13 mouse cellular contexts compared by ENCODE assay signal in genomic region chr4:137641556-137641955, GRCm38 (mm10). TPM values are rescaled to one million over a fixed set of nuclear protein-coding genes. Genes with fewer than 3 reads are reported as not detected.
DNase-seq lines count a peak whose midpoint lies in the region; ATAC-seq and TF ChIP-seq lines count a peak whose summit lies in the region.
"Had no signal": no experiment of that assay in that cellular context is flagged by ENCODE, and none has a peak within 500 bp of the region (broad histone marks: within the 10 kb centered on the region; RNA-seq: fewer than 3 reads in every experiment).

No protein-coding gene starts in this region.

- no peaks in the 10 kb centered on the region for H3K27me3 ChIP-seq in lung, postnatal 0 days (replicated peaks; ENCODE audit: insufficient read depth, low read length)
- no peaks in the 10 kb centered on the region for H3K27me3 ChIP-seq in intestine, embryonic 14.5 days (replicated peaks; ENCODE audit: control insufficient read depth, insufficient read depth, low read length)
- no peaks in the 10 kb centered on the region for H3K27me3 ChIP-seq in stomach, embryonic 16.5 days (ENCODE audit: control insufficient read depth, insufficient read depth, low read length)
- H3K27me3 ChIP-seq: CH12.LX; forebrain, embryonic 13.5 days; limb, embryonic 15.5 days had no signal

- H3K9ac ChIP-seq in lung, postnatal 0 days (replicated peaks; ENCODE audit: low read depth), result no peak overlapping the region
- H3K9ac ChIP-seq in intestine, embryonic 14.5 days (ENCODE audit: low read length), result no peak overlapping the region
- no peak overlapping the region for H3K9ac ChIP-seq in stomach, embryonic 16.5 days (ENCODE audit: low read length)
- H3K9ac ChIP-seq: forebrain, embryonic 13.5 days; limb, embryonic 15.5 days had no signal

- peaks cover 48% of the 10 kb centered on the region for H3K36me3 ChIP-seq in lung, postnatal 0 days (ENCODE audit: insufficient read depth, low read length)
- peaks cover 89% of the 10 kb centered on the region for H3K36me3 ChIP-seq in intestine, embryonic 14.5 days (ENCODE audit: control insufficient read depth, insufficient read depth, low read length)
- H3K36me3 ChIP-seq in stomach, embryonic 16.5 days (ENCODE audit: control insufficient read depth, insufficient read depth, low read length), result peaks cover 25% of the 10 kb centered on the region

- H3K27ac ChIP-seq in lung, postnatal 0 days (ENCODE audit: low read length), result peak overlapping the region; percentile 34; the same call in 1 of the 2 replicates
- peak overlapping the region; percentile 51; the same call in 1 of the 2 replicates for H3K27ac ChIP-seq in intestine, embryonic 14.5 days (ENCODE audit: low read depth)
- H3K27ac ChIP-seq in stomach, embryonic 16.5 days (ENCODE audit: low read length), result peak overlapping the region; percentile 66
- H3K27ac ChIP-seq: forebrain, embryonic 13.5 days; limb, embryonic 15.5 days had no signal

- H3K4me2 ChIP-seq in lung, postnatal 0 days (replicated peaks; ENCODE audit: low read depth, low read length), result no peak overlapping the region
- no peak overlapping the region for H3K4me2 ChIP-seq in intestine, embryonic 14.5 days (ENCODE audit: low read length)
- no peak overlapping the region for H3K4me2 ChIP-seq in stomach, embryonic 16.5 days (ENCODE audit: low read depth, low read length)
- H3K4me2 ChIP-seq: forebrain, embryonic 13.5 days; heart, embryonic 11.5 days; limb, embryonic 15.5 days had no signal

- H3K4me3 ChIP-seq in lung, postnatal 0 days (ENCODE audit: low read depth, low read length), result no peak overlapping the region
- H3K4me3 ChIP-seq in intestine, embryonic 14.5 days (ENCODE audit: low read depth, low read length), result no peak overlapping the region
- H3K4me3 ChIP-seq in stomach, embryonic 16.5 days (replicated peaks; ENCODE audit: low read length), result no peak overlapping the region
- H3K4me3 ChIP-seq: forebrain, embryonic 13.5 days; limb, embryonic 15.5 days had no signal

- TF ChIP-seq CTCF in lung, postnatal 0 days (IDR thresholded peaks at IDR 0.05), result no peak

- 49% methylated on average over 5 of the region's 5 CpGs for WGBS in lung, postnatal 0 days
- 83% methylated on average over 5 of the region's 5 CpGs for WGBS in intestine, embryonic 14.5 days
- 71% methylated on average over 5 of the region's 5 CpGs for WGBS in stomach, embryonic 16.5 days

- TF ChIP-seq EP300 in lung, postnatal 0 days (IDR thresholded peaks at IDR 0.05), result no peak

- H3K9me3 ChIP-seq in lung, postnatal 0 days (ENCODE audit: low read length), result no peaks in the 10 kb centered on the region
- no peaks in the 10 kb centered on the region for H3K9me3 ChIP-seq in intestine, embryonic 14.5 days (ENCODE audit: control insufficient read depth, low read length)
- H3K9me3 ChIP-seq in stomach, embryonic 16.5 days (replicated peaks; ENCODE audit: control insufficient read depth, low read length), result no peaks in the 10 kb centered on the region
- H3K9me3 ChIP-seq: forebrain, embryonic 13.5 days; limb, embryonic 15.5 days had no signal

- H3K4me1 ChIP-seq in lung, postnatal 0 days (ENCODE audit: insufficient read depth, low read depth, low read length), result no peaks in the 10 kb centered on the region
- H3K4me1 ChIP-seq in intestine, embryonic 14.5 days (replicated peaks; ENCODE audit: control insufficient read depth, insufficient read depth, low read length), result peaks cover 5% of the 10 kb centered on the region; the same call in 1 of the 2 replicates
- peaks cover 5% of the 10 kb centered on the region; the same call in 1 of the 2 replicates for H3K4me1 ChIP-seq in stomach, embryonic 16.5 days (ENCODE audit: control insufficient read depth, insufficient read depth, low read length)
- H3K4me1 ChIP-seq: forebrain, embryonic 13.5 days; limb, embryonic 15.5 days had no signal

- ATAC-seq in lung, postnatal 0 days, result peak; percentile 64
- ATAC-seq in intestine, embryonic 14.5 days (replicated peaks; ENCODE audit: low FRiP score, low TSS enrichment, low read depth), result no peak
- no peak for ATAC-seq in stomach, embryonic 16.5 days (ENCODE audit: insufficient read depth, low FRiP score)
- ATAC-seq: forebrain, embryonic 13.5 days had no signal

- DNase-seq in adrenal gland, postnatal 10 days, result peak; percentile 58
- no peak for DNase-seq in adrenal gland, adult 8-10 months
- peak; percentile 70 for DNase-seq in lung, postnatal 0 days (ENCODE audit: low spot score)
- no peak for DNase-seq in lung, postnatal 14 days
- DNase-seq in intestine, embryonic 14.5 days (ENCODE audit: low spot score), result no peak
- DNase-seq in right cerebral cortex, postnatal 10 days (ENCODE audit: low spot score in 2 of 2), result no peak
- no peak for DNase-seq in right cerebral cortex, postnatal 25 days
- DNase-seq: kidney, postnatal 10 days had no signal

RNA-seq across cellular contexts. Expression of gene Rap1gap, which starts 23.0 kb away (rescaled TPM):
- total RNA-seq in adrenal gland, postnatal 10 days (2021), result 10 to 100 TPM; 31.3 to 48.5 TPM
- total RNA-seq in adrenal gland, adult 8-10 months (2022), result 100 to 1,000 TPM; 108 to 376 (median 251) TPM
- polyA plus RNA-seq in lung, postnatal 0 days (2015; fragmentation: Nextera tagmentation; extraction: Ambion mirVana), result 34.9 and 48.8 TPM in 2 replicates
- polyA plus RNA-seq in intestine, embryonic 14.5 days (2014; fragmentation: Nextera tagmentation; extraction: Ambion mirVana), result 11.2 and 15.6 TPM in 2 replicates
- 58.1 and 64.6 TPM in 2 replicates for polyA plus RNA-seq in stomach, embryonic 16.5 days (2015; fragmentation: Nextera tagmentation; extraction: Ambion mirVana)

RNA-seq across cellular contexts. Expression of gene Usp48, which starts 48.0 kb away (rescaled TPM):
- total RNA-seq in adrenal gland, postnatal 10 days (2021), result 100 to 1,000 TPM in 1 of 2 experiments, 10 to 100 TPM in 1; 76.5 to 113 TPM
- 100 to 1,000 TPM; 116 to 227 (median 148) TPM for total RNA-seq in adrenal gland, adult 8-10 months (2022)
- 30.9 and 35.9 TPM in 2 replicates for polyA plus RNA-seq in lung, postnatal 0 days (2015; fragmentation: Nextera tagmentation; extraction: Ambion mirVana)
- 72.4 and 78.3 TPM in 2 replicates for polyA plus RNA-seq in intestine, embryonic 14.5 days (2014; fragmentation: Nextera tagmentation; extraction: Ambion mirVana)
- 55.8 and 58.3 TPM in 2 replicates for polyA plus RNA-seq in stomach, embryonic 16.5 days (2015; fragmentation: Nextera tagmentation; extraction: Ambion mirVana)

Comparison
In these comparisons a context has a peak if more than half of its experiments do, and no peak if none do; other contexts are left out.
1. DNase-seq: peak in adrenal gland, postnatal 10 days (single experiment) and lung, postnatal 0 days (single experiment); none in adrenal gland, adult 8-10 months (single experiment), lung, postnatal 14 days (single experiment), intestine, embryonic 14.5 days (single experiment), right cerebral cortex, postnatal 10 days (0 of 2) and right cerebral cortex, postnatal 25 days (single experiment).
2. Peak in every context shown above with its lines, with median percentiles within 50 percentile points of each other: H3K27ac ChIP-seq.